Mouse (Mus musculus) subcutaneous adipose tissue, adult 2 months (tissue): ENCODE results near the gene Cst3. TPM values are rescaled to one million over a fixed set of nuclear protein-coding genes. Genes with fewer than 3 reads are reported as not detected.

Source experiments
- polyA plus RNA-seq: library from polyadenylated mRNA; depleted of rRNA; stranded (reverse); fragments of >200 nt; gene quantifications from 2 replicates; pipeline ENCODE4 v1.2.3, GENCODE M21; 2012; ENCODE audit warnings: low replicate concordance; rRNA removed

The Cst3 gene
- polyA plus RNA-seq: 1,165 and 1,988 TPM in 2 replicates

GRCm38 (mm10) chr2:148875335-148875811 is at the start of gene Cst3:
Gene Cst3 (minus strand): TSS chr2:148875692.

GRCm38 (mm10) chr2:148864966-148865365 is 10.5 kb downstream of the Cst3 start, which contains the start of gene 9230104L09Rik:
Gene 9230104L09Rik (minus strand): TSS chr2:148865038.

DNA sequence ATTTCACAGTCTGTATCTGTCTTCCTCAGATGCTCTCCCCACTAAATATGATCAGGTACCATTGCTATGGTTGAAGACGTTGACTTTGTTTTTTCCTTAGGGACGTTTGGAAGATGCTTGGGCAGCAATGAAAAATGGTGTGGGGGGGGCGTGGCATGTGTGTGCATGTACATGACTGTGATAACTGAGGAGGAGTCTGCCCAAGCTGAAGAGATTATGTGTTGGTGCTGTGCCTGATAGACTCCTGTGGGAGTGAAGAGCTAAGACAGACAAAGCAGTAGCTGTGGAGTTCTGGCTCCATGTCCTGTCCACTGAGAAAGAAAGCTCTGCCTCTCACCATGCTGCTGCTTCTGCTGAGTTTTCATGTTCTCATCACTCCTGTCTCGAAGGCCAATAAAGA is 40.6 kb downstream of the Cst3 start, which contains the start of gene Cst9:
Cst9 (plus strand) TSS at position 236 of the 400 bp plus-strand sequence.

Other genes with a start within 250 kb of the Cst3 start
- gene Nxt1, start 203.1 kb downstream of the Cst3 start, polyA plus RNA-seq: 18.0 and 34.5 TPM in 2 replicates
- gene Gzf1, start 194.7 kb downstream of the Cst3 start, polyA plus RNA-seq: 13.8 and 15.9 TPM in 2 replicates
- 1.2 and 1.7 TPM in 2 replicates for gene Napb, start 143.2 kb downstream of the Cst3 start, polyA plus RNA-seq
- not detected in 2 replicates for gene Cstl1, start 125.3 kb downstream of the Cst3 start, polyA plus RNA-seq
- gene Cst11, start 104.2 kb downstream of the Cst3 start, polyA plus RNA-seq: 1.1 TPM in 1 of 2 replicates, not detected in the other
- not detected in 2 replicates for gene 8030411F24Rik, start 93.7 kb downstream of the Cst3 start, polyA plus RNA-seq
- gene Cst12, start 86.3 kb downstream of the Cst3 start, polyA plus RNA-seq: 0.39 TPM in 1 of 2 replicates, not detected in the other
- gene Cst8, start 76.9 kb downstream of the Cst3 start, polyA plus RNA-seq: 0.76 TPM in 1 of 2 replicates, not detected in the other
- gene Cst13, start 55.6 kb downstream of the Cst3 start, polyA plus RNA-seq: not detected in 2 replicates
- gene Cst9, start 40.5 kb downstream of the Cst3 start, polyA plus RNA-seq: not detected in 2 replicates
- gene 9230104L09Rik, start 10.7 kb downstream of the Cst3 start, polyA plus RNA-seq: 2.5 and 2.6 TPM in 2 replicates
- not detected in 2 replicates for gene Gm1330, start 127.6 kb upstream of the Cst3 start, polyA plus RNA-seq
- gene Gm10750, start 141.5 kb upstream of the Cst3 start, polyA plus RNA-seq: not detected in 2 replicates